Mouse (Mus musculus) lung, adult 2 months (tissue): ENCODE measurements around the gene Fcho2.

ENCODE experiments used
- CTCF ChIP-seq: fragments of 200-500 bp; IDR thresholded peaks from 2 replicates; pipeline ENCODE4 v1.5.1; 2011; ENCODE audit warnings: mild to moderate bottlenecking, low read length, control low read depth; ENCODE audit not compliant: insufficient read depth
- POLR2A ChIP-seq: fragments of 200-500 bp; IDR thresholded peaks from 2 replicates; pipeline ENCODE4 v1.6.1; 2011; ENCODE audit warnings: low read depth, mild to moderate bottlenecking, control low read depth, low read length, borderline replicate concordance; ENCODE audit errors: extremely low read depth

- TF ChIP-seq CTCF (no peak), POLR2A (no peak)
Observed at GRCm38 (mm10) chr13:98835740-98836139, 20.5 kb upstream of the Fcho2 start.
